Mouse (Mus musculus): Measurements from ENCODE around the gene Map2.

DNA sequence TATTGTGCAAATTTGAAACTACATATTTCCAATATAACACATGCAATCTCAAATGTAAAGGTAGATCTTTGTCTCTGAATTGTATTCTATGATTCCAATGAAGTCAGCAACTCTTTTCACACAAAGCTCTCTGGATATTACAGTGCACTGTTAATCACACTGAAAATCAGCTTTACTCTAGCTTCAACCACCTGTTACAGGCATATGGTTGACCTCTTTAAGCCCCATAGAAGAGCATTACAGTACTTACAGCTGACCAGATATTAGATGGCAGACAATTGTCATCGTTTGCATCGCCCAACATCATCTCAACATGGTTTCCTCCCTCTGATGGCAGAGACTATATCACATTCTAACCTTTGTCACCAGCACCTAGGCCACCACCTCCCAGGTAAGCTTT lies 189.3 kb downstream of the Map2 start:
- TF ChIP-seq POLR2A (IDR thresholded peaks at IDR 0.05; ENCODE audit: insufficient read length, low read depth) (no peak), SRF (IDR thresholded peaks at IDR 0.05; ENCODE audit: control insufficient read depth, insufficient read length, low read depth) (no peak), MAX (IDR thresholded peaks at IDR 0.05; ENCODE audit: low read depth) (no peak), POLR2AphosphoS2 (IDR thresholded peaks at IDR 0.05; ENCODE audit: insufficient read length, low read depth) (no peak), USF1 (IDR thresholded peaks at IDR 0.05; ENCODE audit: low read depth) (no peak), TCF3 (IDR thresholded peaks at IDR 0.05; ENCODE audit: insufficient read length, low read depth) (no peak), TCF12 (IDR thresholded peaks at IDR 0.05; ENCODE audit: insufficient read depth, poor library complexity, severe bottlenecking) (no peak), MYOG (IDR thresholded peaks at IDR 0.05; ENCODE audit: control insufficient read depth in 1 of 3, insufficient read depth in 1 of 3, insufficient read length in 2 of 3, low read depth in 2 of 3) (no peak), E2F4 (IDR thresholded peaks at IDR 0.05; ENCODE audit: insufficient read depth) (no peak), REST (IDR thresholded peaks at IDR 0.05; ENCODE audit: insufficient read depth, insufficient read length) (no peak)
